In the genomic region with DNA sequence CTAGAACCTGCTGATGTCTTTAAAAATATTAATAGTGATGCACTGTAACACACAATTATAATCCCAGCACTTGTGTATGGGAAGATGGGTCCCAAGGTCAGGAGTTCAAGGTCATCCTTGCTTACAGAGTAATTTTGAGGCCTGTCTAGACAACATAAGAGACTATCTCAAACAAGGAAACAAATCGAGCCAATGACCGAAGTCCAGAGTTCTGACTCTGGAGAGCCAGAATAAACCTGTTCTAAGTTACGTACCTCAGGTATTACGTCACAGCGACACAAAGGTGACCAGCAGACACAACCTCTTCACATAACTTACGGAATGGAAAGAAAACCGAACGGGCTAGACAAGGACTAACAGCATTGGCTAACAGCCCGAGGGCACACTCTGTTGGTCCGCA, we compare ENCODE assay signal across 23 mouse cellular contexts.
"Had no signal": no experiment of that assay in that cellular context is flagged by ENCODE, and none has a peak within 500 bp of the region (broad histone marks: within the 10 kb centered on the region; RNA-seq: fewer than 3 reads in every experiment).

No protein-coding gene starts in this region.

- H3K9ac ChIP-seq: heart, embryonic 13.5 days; heart, embryonic 15.5 days; hindbrain, embryonic 13.5 days; hindbrain, embryonic 15.5 days; limb, embryonic 12.5 days; liver, embryonic 14.5 days had no signal

- ATAC-seq: hindbrain, postnatal 0 days had no signal

- H3K4me1 ChIP-seq: heart, embryonic 13.5 days; heart, embryonic 15.5 days; limb, embryonic 10.5 days had no signal

- H3K27ac ChIP-seq: heart, adult 2 months; heart, embryonic 13.5 days; heart, embryonic 15.5 days; hindbrain, embryonic 13.5 days; hindbrain, embryonic 15.5 days; hindbrain, postnatal 0 days; layer of hippocampus, adult 2 months; left cerebral cortex, adult 2 months; limb, embryonic 10.5 days; limb, embryonic 12.5 days; liver, embryonic 14.5 days had no signal

- H3K4me3 ChIP-seq: heart, adult 2 months; heart, embryonic 13.5 days; heart, embryonic 15.5 days; hindbrain, embryonic 13.5 days; hindbrain, embryonic 15.5 days; layer of hippocampus, adult 2 months; left cerebral cortex, adult 2 months; limb, embryonic 10.5 days; limb, embryonic 12.5 days had no signal

- H3K27me3 ChIP-seq: heart, embryonic 13.5 days; heart, embryonic 15.5 days; hindbrain, embryonic 13.5 days; hindbrain, embryonic 15.5 days; limb, embryonic 12.5 days had no signal

- H3K4me2 ChIP-seq: heart, embryonic 11.5 days; heart, embryonic 13.5 days; heart, embryonic 15.5 days; hindbrain, embryonic 13.5 days; hindbrain, embryonic 15.5 days; limb, embryonic 12.5 days had no signal

- DNase-seq: gastrocnemius, postnatal 14 days; gastrocnemius, postnatal 36 days; heart, adult 11 months; heart, adult 2 months; heart, postnatal 14 days; heart, postnatal 36 days; kidney, adult 18-20 months; kidney, adult 8-10 months; kidney, postnatal 10 days; kidney, postnatal 25 days; kidney, postnatal 4 days; liver had no signal

- H3K36me3 ChIP-seq: heart, embryonic 13.5 days; heart, embryonic 15.5 days; hindbrain, embryonic 13.5 days; hindbrain, embryonic 15.5 days; limb, embryonic 10.5 days; limb, embryonic 12.5 days had no signal

- H3K9me3 ChIP-seq: heart, embryonic 13.5 days; heart, embryonic 15.5 days; hindbrain, embryonic 13.5 days; hindbrain, embryonic 15.5 days; limb, embryonic 10.5 days had no signal
